Mouse (Mus musculus) hindbrain, embryonic 14.5 days (tissue): Measurements from ENCODE around the gene Jph3. TPM values are rescaled to one million over a fixed set of nuclear protein-coding genes. Genes with fewer than 3 reads are reported as not detected.

Source experiments
- polyA plus RNA-seq: library from polyadenylated mRNA; unstranded; fragments of >200 nt; fragmentation: Nextera tagmentation; extraction: Ambion mirVana; gene quantifications from 2 replicates; pipeline ENCODE4 v1.2.1, GENCODE M21; 2014

Jph3 gene
- polyA plus RNA-seq, 1 experiment from 2014 or later, result 93.1 TPM

Other genes starting within 250 kb of the Jph3 start
- gene 1700018B08Rik, start 185.3 kb upstream of the Jph3 start, polyA plus RNA-seq, result not detected in 2 replicates
- 36.2 and 38.1 TPM in 2 replicates for gene Fbxo31, start 150.8 kb upstream of the Jph3 start, polyA plus RNA-seq
- 389 and 391 TPM in 2 replicates for gene Map1lc3b, start 139.3 kb upstream of the Jph3 start, polyA plus RNA-seq
- gene Zcchc14, start 76.7 kb upstream of the Jph3 start, polyA plus RNA-seq, result 33.5 and 35.6 TPM in 2 replicates
- gene Klhdc4, start 99.9 kb downstream of the Jph3 start, polyA plus RNA-seq, result 40.6 and 41.3 TPM in 2 replicates
- 57.3 and 65.0 TPM in 2 replicates for gene Slc7a5, start 178.1 kb downstream of the Jph3 start, polyA plus RNA-seq
- not detected in 2 replicates for gene Car5a, start 215.3 kb downstream of the Jph3 start, polyA plus RNA-seq
- gene Banp, start 220.1 kb downstream of the Jph3 start, polyA plus RNA-seq, result 37.8 and 50.5 TPM in 2 replicates